10 mouse cellular contexts compared by ENCODE assay signal in genomic region chr15:95654211-95654897, GRCm38 (mm10). TPM values are rescaled to one million over a fixed set of nuclear protein-coding genes. Genes with fewer than 3 reads are reported as not detected.
DNase-seq lines count a peak whose midpoint lies in the region; ATAC-seq and TF ChIP-seq lines count a peak whose summit lies in the region.
"Had no signal": no experiment of that assay in that cellular context is flagged by ENCODE, and none has a peak within 500 bp of the region (broad histone marks: within the 10 kb centered on the region; RNA-seq: fewer than 3 reads in every experiment).

No protein-coding gene starts in this region.

- peaks cover 4% of the 10 kb centered on the region; the same call in 1 of the 2 replicates for H3K27me3 ChIP-seq in cerebellum, adult 2 months (ENCODE audit: control insufficient read depth, insufficient read depth, low read length)
- peaks cover 65% of the 10 kb centered on the region for H3K27me3 ChIP-seq in liver, embryonic 12.5 days (replicated peaks)
- H3K27me3 ChIP-seq in forebrain, embryonic 11.5 days (ENCODE audit: control insufficient read depth, insufficient read depth, low read length) = peaks cover 48% of the 10 kb centered on the region

- no peaks in the 10 kb centered on the region for H3K4me1 ChIP-seq in cerebellum, adult 2 months (ENCODE audit: control insufficient read depth, insufficient read depth, low read length)
- no peaks in the 10 kb centered on the region for H3K4me1 ChIP-seq in liver, embryonic 12.5 days
- peaks cover 4% of the 10 kb centered on the region for H3K4me1 ChIP-seq in forebrain, embryonic 11.5 days (replicated peaks; ENCODE audit: control insufficient read depth, insufficient read depth, low read length)
- H3K4me1 ChIP-seq: liver, embryonic 15.5 days had no signal

- TF ChIP-seq POLR2A in cerebellum, adult 2 months (IDR thresholded peaks at IDR 0.05; ENCODE audit: borderline replicate concordance, insufficient read depth, low read length) = no peak

- no peaks in the 10 kb centered on the region for H3K9me3 ChIP-seq in liver, embryonic 12.5 days (replicated peaks)
- H3K9me3 ChIP-seq in forebrain, embryonic 11.5 days (ENCODE audit: control insufficient read depth, low read length) = no peaks in the 10 kb centered on the region
- H3K9me3 ChIP-seq: liver, embryonic 15.5 days had no signal

- H3K36me3 ChIP-seq in liver, embryonic 12.5 days = no peaks in the 10 kb centered on the region
- no peaks in the 10 kb centered on the region for H3K36me3 ChIP-seq in forebrain, embryonic 11.5 days (ENCODE audit: control insufficient read depth, insufficient read depth, low read length)
- H3K36me3 ChIP-seq: liver, embryonic 15.5 days had no signal

- H3K27ac ChIP-seq in cerebellum, adult 2 months (ENCODE audit: insufficient read depth, low read length) = no peak overlapping the region
- H3K27ac ChIP-seq in liver, embryonic 12.5 days = no peak overlapping the region
- H3K27ac ChIP-seq in forebrain, embryonic 11.5 days (ENCODE audit: low read depth, low read length) = no peak overlapping the region
- H3K27ac ChIP-seq: liver, embryonic 15.5 days had no signal

- ATAC-seq in liver, embryonic 12.5 days = no peak
- peak; percentile 36; the same call in 1 of the 2 replicates for ATAC-seq in forebrain, embryonic 11.5 days (replicated peaks; ENCODE audit: low FRiP score)
- ATAC-seq in megakaryocyte, adult 5-6 weeks (ENCODE audit: poor library complexity, severe bottlenecking) = no peak

- H3K9ac ChIP-seq in liver, embryonic 12.5 days = no peak overlapping the region
- peak overlapping the region; percentile 31 for H3K9ac ChIP-seq in forebrain, embryonic 11.5 days (ENCODE audit: low read length)
- H3K9ac ChIP-seq: liver, embryonic 15.5 days had no signal

- peak; percentile 34 to 44 for DNase-seq in cerebellum, postnatal 10 days
- no peak for DNase-seq in cerebellum, adult 2 months
- no peak for DNase-seq in liver
- DNase-seq in forebrain, embryonic 11.5 days (ENCODE audit: low spot score) = peak; percentile 66
- peak; percentile 42 for DNase-seq in mesoderm, embryonic 11.5 days (ENCODE audit: low read depth, low spot score)
- no peak for DNase-seq in thymus, postnatal 10 days (ENCODE audit: low spot score in 2 of 2)

- no peak overlapping the region for H3K4me3 ChIP-seq in cerebellum, adult 2 months (replicated peaks; ENCODE audit: insufficient read depth, low read depth, low read length)
- peak overlapping the region; percentile 12; the same call in 1 of the 2 replicates for H3K4me3 ChIP-seq in liver, embryonic 12.5 days
- H3K4me3 ChIP-seq in forebrain, embryonic 11.5 days (ENCODE audit: low read depth, low read length) = peak overlapping the region; percentile 32
- H3K4me3 ChIP-seq: liver, embryonic 15.5 days had no signal

- TF ChIP-seq CTCF in cerebellum, adult 2 months (IDR thresholded peaks at IDR 0.05; ENCODE audit: borderline replicate concordance, insufficient read depth, low read depth, low read length) = no peak

- peak overlapping the region; percentile 32 for H3K4me2 ChIP-seq in liver, embryonic 12.5 days
- H3K4me2 ChIP-seq in forebrain, embryonic 11.5 days (ENCODE audit: low read depth, low read length, severe bottlenecking) = peak overlapping the region; percentile 69
- H3K4me2 ChIP-seq: liver, embryonic 15.5 days had no signal

- 2% methylated on average over 49 of the region's 49 CpGs for WGBS in cerebellum, adult 2 months
- 4% methylated on average over 49 of the region's 49 CpGs for WGBS in liver, embryonic 12.5 days (ENCODE audit: insufficient replicate concordance)
- 1% methylated on average over 49 of the region's 49 CpGs for WGBS in forebrain, embryonic 11.5 days

RNA-seq across cellular contexts. Expression of gene Dbx2, which starts 1.4 kb away (rescaled TPM):
- 15.5 and 21.1 TPM in 2 replicates for polyA plus RNA-seq in cerebellum, adult 2 months (2012; rRNA removed)
- polyA plus RNA-seq in liver, embryonic 12.5 days (2016; fragmentation: Nextera tagmentation; extraction: Ambion mirVana) = not detected in 2 replicates
- 0.44 and 1.3 TPM in 2 replicates for polyA plus RNA-seq in forebrain, embryonic 11.5 days (2014; fragmentation: Nextera tagmentation; extraction: Ambion mirVana)
- total RNA-seq in megakaryocyte, adult 5-6 weeks (2015) = not detected in 2 replicates
- total RNA-seq in megakaryocyte, adult 5-6 weeks (2017) = not detected in 2 replicates
- polyA plus RNA-seq: C2C12; liver, embryonic 15.5 days had no signal

Comparison
In these comparisons a context has a peak if more than half of its experiments do, and no peak if none do; other contexts are left out.
1. DNase-seq: peak in cerebellum, postnatal 10 days (2 of 2), forebrain, embryonic 11.5 days (single experiment) and mesoderm, embryonic 11.5 days (single experiment); none in cerebellum, adult 2 months (0 of 2), liver (single experiment) and thymus, postnatal 10 days (0 of 2).